Mouse (Mus musculus) T-cell, adult 2 months (primary cell): Measurements from ENCODE around the gene Kif1b.

Source experiments
- DNase-seq: peaks from one replicate; pipeline ENCODE4 v3.0.0; 2022; ENCODE audit warnings: low spot score

Gene Kif1b

DNA sequence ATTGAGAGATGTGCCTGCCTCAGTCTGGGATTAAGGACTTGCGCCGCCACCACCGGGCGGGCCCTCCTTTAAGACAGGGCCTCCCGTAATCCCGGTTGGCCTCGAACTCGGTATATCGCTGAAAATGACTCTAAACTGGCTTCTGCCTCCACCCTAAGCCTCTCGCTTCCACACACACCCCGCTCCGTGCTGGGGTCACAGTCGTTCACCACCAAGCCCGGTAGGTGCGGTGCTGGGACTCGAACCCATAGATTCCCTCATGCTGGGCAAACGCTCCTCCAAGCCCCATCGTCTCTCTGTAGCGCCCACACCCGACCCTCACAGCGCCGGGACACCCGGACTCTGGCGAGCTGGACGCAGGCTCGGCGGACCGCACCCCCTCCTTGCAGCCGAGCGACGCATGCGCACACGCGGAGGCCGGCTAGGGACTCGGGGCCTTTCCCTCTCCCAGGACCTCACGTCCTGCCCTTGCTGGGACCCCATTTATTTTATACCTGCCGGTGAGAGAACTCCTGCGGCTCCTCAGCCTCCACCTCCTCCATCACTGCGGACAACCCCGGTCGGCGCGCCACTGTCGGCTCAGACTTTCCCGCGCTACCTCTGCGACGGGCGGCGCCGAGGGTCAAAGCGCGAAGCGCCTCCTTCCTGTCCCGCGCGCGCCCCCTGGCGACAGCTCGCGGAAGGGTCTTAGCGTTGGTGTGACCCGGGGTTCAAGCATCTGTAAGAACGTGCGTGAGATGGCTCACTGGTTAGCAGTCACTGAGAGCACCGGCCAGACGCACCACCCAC lies 170.3 kb downstream of the Kif1b start, which contains the start of gene Cenps:
Gene Cenps (minus strand): TSS at position 648 of the 789 bp plus-strand sequence.
- peak; percentile 85 for DNase-seq

DNA sequence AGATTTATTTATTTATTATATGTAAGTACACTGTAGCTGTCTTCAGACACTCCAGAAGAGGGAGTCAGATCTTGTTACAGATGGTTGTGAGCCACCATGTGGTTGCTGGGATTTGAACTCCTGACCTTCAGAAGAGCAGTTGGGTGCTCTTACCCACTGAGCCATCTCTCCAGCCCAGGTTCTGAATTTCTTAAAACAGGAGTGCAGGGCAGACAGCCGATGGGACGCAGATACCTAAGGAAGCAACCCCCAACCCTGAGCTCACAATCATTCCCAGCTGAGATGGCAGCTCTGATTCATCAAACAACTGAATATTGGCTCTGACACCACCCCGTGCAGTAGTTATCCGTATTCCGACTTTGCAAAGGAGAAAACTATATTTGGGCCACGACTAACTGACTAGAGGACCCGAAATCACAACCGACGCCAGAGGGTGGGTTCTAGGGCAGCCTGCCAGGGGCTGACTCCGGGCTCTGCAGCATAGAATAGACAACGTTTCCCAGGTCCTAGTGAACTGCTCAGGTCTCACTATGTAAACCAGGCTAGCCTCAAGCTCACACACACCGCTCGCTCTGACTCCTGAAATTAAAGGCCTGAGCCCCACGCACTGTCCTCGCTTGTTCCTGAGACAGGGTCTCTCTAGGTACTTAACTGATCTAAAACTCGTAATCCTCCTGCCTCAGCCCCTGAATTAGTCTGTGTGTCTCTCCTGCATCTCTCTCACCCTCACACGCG lies 171.2 kb downstream of the Kif1b start:
- no peak for DNase-seq

GRCm38 (mm10) chr4:149133395-149133794 lies 174.1 kb downstream of the Kif1b start:
- DNase-seq, result no peak

- DNase-seq, result no peak
Measured at GRCm38 (mm10) chr4:149131789-149132565, 175.5 kb downstream of the Kif1b start.

DNA sequence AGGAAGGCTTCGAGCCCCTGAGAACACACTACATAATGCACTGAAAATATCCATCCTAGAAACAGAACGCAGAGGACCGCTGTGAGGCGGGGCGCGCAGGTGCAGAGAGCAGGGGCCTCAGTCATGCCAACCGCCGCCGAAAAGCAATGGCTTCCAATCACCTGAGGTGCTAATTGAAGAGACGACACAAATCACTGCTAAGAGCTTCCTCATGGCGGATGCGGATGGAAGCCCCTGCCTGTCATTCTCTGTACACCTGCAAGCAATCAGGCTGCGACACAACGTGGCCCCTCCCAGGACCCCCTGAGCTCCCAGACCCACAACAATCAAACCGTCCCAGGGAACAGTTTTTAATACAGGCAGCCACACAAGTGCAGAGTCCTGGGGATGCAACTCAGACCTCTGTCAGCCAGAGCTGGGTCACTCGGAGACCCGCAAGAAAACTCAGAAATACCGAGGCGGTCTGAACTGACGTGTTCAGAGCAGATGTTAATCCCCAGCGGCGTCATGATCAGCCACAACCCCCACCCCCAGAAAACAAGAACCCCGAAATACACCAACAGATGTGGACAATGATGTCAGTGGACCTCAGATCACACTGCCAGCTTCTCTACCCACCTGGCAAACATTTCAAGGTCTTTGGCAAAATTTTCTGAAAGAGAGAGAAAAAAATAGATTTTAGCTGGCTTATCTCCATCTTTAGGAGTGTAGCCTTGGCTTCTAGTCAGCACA lies 176.3 kb downstream of the Kif1b start:
- DNase-seq, result no peak

DNA sequence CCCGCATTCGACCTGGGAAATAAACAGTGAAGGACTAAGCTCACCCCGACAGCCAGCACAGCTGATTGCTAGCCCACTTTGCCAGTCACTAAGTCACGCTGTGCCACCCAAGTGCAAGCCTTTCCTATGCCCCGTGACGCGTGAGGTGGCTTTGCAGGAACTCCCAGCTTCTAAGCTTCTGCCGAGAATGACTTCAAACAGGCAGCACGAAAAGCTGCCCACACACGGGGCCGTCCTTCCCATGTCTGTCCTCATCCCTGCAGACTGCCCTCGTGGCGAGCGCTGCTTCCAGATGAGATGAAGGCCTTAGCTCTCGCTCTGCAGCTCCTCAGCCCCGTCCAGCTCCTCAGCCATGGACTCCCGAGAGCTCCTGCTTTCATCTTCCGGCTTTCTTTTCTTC lies 179.0 kb downstream of the Kif1b start:
- DNase-seq, result no peak

GRCm38 (mm10) chr4:149126663-149127062 lies 180.8 kb downstream of the Kif1b start, which contains the start of gene Cort:
TSS of gene Cort (minus strand) at chr4:149126763.
- DNase-seq, result no peak
